Mouse (Mus musculus): ENCODE measurements around the gene Gm21992.
A peak's percentile ranks its signal among the peaks of the same experiment; 100 is the strongest.

The Gm21992 gene

DNA sequence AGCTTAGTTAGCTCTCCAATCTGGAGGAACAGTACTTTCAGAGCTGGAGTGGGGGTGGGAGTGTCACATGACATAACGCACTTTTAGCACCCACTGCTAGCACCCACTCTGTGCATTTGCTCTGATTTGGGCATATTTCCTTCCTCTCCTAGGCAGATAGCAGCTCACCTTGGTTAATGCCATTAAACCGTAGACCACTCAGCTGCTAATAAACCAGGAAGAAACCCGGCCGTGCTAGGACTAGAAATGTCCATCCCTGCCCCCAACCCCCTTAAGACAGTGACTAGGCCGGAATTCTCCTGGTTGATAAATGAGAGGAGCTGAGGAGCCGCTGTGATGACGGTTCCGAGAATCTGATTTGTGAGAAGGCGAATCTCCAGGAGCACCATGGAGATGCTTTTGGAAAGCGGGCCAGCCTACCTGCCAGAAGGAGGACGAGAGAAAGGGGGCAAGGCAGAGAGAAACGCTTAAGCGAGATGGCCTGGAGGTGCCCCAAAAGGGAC lies 100.3 kb downstream of the Gm21992 start, which contains the start of gene Sptbn2:
TSS of gene Sptbn2 (plus strand) at position 70 of the 503 bp plus-strand sequence.
- DNase-seq = peak; percentile 75 to 78

- no peak for DNase-seq
These were observed 102.6 kb downstream of the Gm21992 start for GRCm38 (mm10) chr19:4708765-4709164.

DNA sequence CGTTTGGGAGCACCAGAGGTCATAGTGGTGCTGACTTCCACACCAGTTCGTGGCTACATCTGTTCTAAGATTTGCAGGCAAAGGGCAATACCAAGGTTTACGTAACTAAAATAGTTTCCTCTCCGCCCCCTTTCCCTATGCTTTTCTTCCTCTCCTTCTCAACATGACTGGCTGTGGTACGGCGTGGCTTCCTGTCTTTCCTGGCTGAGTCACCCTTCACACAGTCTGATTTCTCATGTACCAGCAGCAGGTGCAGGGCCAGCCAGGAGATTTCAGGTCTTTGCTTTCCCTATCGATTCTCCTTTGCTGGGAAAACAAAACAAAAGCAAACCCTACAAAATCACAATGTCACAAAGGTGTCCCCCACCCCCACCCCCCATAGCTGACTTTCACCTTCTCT lies 110.2 kb downstream of the Gm21992 start:
- no peak for DNase-seq

GRCm38 (mm10) chr19:4700656-4701055 lies 110.8 kb downstream of the Gm21992 start:
- DNase-seq = no peak

DNA sequence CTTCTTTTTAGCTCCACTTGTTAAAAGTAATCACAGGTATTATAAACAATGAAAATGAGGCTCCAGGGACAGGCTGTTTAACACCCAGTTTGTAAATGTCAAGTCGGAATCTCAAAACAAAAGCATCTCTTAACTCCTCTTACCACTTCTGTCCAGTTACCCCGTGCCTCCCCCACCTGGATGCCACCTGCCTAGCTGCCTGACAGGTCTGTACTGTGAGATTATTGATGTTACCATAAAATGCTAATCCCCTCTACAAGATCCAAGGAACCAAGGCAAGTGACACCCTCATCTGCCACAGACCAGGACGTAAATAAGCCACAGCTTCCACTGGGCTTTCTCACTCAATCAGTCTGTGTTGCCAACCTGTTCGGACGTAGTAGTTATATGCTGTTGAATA lies 111.6 kb downstream of the Gm21992 start:
- DNase-seq = no peak

DNA sequence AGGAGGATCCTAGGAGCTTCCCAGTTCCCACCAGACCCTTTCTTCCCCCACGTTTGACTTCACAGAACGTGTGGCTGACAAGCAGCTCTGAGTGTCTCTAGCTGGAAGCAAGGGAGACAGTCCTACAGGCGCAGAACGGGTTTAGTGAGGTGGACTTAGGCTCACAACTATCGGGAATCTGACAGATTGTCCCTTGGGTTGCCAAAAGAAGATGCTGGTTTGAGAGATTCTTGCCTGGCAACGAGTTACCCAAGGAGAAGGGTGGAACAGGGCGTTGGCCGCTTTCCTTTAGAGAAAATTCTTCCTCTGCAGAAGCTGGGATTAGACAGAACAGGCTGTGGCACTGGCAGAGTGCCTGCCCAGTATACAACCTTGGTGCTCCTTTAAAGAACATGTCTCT lies 112.6 kb downstream of the Gm21992 start:
- peak; percentile 67 for DNase-seq

DNA sequence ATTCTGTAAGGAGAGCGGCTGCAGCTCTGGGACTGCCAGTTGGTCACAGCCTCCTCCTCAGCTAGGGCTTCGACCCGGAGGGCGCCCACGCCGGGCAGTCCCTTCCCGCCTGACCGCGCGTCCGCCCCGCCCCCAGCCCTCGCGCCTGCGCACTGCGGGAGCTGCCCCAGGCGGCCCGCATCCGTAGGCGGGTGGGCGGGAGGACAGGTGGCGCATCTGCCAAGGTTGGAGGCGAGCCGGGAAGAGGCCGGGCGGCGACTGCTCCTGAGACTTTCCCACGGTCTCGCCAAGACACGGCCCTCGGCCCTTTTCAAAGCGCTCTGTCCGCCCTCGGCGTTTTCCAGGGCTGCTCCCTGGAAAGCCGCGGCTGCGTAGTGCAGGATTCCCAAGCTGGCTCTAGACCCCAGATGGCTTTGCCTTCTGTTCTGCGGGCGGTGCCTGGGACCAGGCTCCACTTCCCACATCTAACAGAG lies 113.2 kb downstream of the Gm21992 start, which contains the start of gene Gm960:
TSS of gene Gm960 (minus strand) at position 464 of the 473 bp plus-strand sequence.
- peak; percentile 95 to 97 for DNase-seq

GRCm38 (mm10) chr19:4697721-4698120 lies 113.7 kb downstream of the Gm21992 start:
- peak; percentile 51 to 58 for DNase-seq

- DNase-seq = no peak
These were observed 114.3 kb downstream of the Gm21992 start for GRCm38 (mm10) chr19:4697121-4697520.

DNA sequence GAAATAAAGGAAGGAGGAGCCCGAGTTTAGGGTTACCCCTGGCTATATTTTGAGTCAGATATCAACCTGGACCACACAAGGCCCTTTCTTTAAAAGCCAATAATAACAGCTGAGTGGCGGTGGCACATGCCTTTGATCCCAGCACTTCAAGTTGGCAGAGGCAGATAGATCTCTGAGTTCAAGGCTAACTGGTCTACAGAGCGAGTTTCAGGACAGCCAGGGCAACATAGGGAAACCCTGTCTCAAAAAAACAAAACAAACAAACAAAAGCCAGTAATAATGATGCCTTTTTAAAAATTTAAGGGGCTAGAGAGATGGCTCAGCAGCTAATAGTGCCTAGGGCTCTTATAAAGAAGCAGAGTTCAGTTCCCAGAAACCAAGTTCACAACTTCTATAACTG lies 117.1 kb downstream of the Gm21992 start:
- no peak for DNase-seq
